Mouse (Mus musculus): Measurements from ENCODE around the gene Stat4. TPM values are rescaled to one million over a fixed set of nuclear protein-coding genes. Genes with fewer than 3 reads are reported as not detected.
A peak's percentile ranks its signal among the peaks of the same experiment; 100 is the strongest.

Gene Stat4
- polyA plus RNA-seq, 1 experiment from 2014 or later = 1.9 TPM

DNA sequence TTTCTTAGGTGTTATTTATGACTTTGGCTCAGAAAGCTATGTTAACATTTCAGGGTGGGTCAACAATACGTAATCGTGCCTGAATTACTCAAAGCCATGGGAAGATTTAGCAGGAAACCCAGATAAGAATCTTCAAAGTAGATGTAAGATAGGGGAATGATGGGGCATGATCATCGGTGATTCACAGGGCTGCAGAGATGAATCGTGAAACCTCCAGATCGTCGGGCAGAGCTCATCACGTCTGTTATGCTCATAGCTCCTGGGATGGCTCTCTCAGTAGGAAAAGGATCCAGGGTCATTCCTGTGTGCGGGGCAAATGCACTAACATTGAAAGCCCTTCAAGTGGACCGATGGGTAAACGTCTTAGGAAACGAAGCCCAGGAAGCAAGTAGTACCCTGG, 120.3 kb downstream of the Stat4 start:
- Histone ChIP-seq H3K4me2 (no peak overlapping the region), H3K4me3 (no peak overlapping the region), H3K27ac (no peak overlapping the region), H3K9me3 (replicated peaks) (no peaks in the 10 kb centered on the region), H3K27me3 (no peaks in the 10 kb centered on the region), H3K36me3 (no peaks in the 10 kb centered on the region), H3K4me1 (replicated peaks) (no peaks in the 10 kb centered on the region), H3K9ac (no peak overlapping the region)
- 85% methylated on average over 11 of the region's 11 CpGs for WGBS
- no peak for ATAC-seq (replicated peaks; ENCODE audit: insufficient number of reproducible peaks, insufficient read depth, low FRiP score, low read depth)

DNA sequence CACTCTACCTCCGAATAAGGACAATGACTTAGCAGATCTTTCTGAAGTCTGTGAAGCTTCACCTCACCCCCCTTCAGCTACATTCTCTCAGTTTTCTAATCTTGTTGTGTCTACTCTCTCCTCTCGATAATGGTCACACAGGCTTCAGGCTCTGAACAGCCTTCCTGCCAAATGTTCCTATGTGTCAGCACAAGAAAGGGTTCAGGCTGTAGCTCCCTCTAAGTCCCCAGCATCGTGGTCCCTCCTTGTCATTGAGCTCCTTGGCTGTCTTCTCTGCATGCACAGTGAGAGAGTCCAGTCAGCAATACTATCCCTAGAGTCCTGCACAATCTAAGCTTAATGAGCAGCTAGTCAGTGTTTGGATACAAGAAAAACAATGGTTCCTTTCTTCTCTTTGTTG, 124.3 kb downstream of the Stat4 start:
- Histone ChIP-seq H3K9me3 (replicated peaks) (no peaks in the 10 kb centered on the region), H3K36me3 (no peaks in the 10 kb centered on the region), H3K9ac (no peak overlapping the region), H3K4me3 (no peak overlapping the region), H3K4me2 (no peak overlapping the region), H3K27me3 (no peaks in the 10 kb centered on the region), H3K27ac (no peak overlapping the region), H3K4me1 (replicated peaks) (peaks cover 5% of the 10 kb centered on the region)
- WGBS = 50% methylated on average over 3 of the region's 3 CpGs
- no peak for ATAC-seq (replicated peaks; ENCODE audit: insufficient number of reproducible peaks, insufficient read depth, low FRiP score, low read depth)

DNA sequence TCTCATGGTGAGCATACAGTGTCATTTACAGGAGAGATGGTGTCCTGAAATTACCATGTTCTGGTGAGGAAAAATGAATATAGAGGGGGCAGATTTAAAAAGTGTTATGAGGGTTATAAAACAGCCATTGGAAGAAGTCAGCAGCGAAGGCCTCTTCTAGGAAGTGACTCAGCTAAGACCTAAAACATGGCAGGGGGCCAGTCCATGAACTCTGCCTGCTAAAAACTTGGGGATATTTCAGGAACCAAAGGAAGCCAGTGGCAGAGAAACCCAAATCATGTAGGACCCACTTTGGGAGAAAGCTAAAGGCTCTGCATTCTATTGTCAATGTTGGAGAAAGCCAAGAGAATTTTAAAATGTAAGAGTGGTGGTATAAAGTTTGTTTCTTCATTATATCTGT, 125.4 kb downstream of the Stat4 start:
- H3K4me1 ChIP-seq (replicated peaks) = peaks cover 5% of the 10 kb centered on the region
- no peak overlapping the region for H3K4me2 ChIP-seq
- no peak overlapping the region for H3K27ac ChIP-seq
- no peak overlapping the region for H3K9ac ChIP-seq
- 62% methylated on average over 1 of the region's 1 CpGs for WGBS
- ATAC-seq (replicated peaks; ENCODE audit: insufficient number of reproducible peaks, insufficient read depth, low FRiP score, low read depth) = no peak
- no peaks in the 10 kb centered on the region for H3K27me3 ChIP-seq
- no peak overlapping the region for H3K4me3 ChIP-seq
- H3K9me3 ChIP-seq (replicated peaks) = no peaks in the 10 kb centered on the region
- H3K36me3 ChIP-seq = no peaks in the 10 kb centered on the region

DNA sequence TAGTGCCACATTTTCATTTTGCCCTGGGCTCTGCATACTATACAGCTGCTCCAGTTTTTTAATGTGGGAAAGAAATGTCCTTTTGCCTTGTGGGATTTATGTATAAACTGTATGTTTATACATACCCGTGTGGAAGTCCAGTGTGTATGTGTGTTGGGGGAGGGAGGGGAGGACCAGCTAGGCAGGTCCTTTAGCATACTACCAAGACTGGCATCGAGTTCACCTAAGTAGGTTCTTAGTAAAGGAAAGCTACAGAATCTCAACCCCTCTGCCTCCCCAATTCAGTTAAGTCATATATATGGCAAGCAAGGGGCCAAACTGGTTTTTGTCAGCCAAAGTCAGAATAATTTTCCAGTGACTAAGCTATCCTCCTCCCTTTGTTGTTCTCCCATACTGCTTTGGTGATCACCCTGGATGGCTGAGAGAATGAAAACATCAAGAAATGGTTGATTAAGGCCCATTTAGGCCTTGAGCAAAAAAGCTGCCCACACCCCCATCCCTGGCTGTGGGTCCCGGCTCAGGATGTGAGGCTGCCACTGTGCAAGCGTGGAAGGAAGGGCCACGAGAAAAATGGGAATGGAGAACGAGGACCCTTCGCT, 126.2 kb downstream of the Stat4 start:
- ATAC-seq (replicated peaks; ENCODE audit: insufficient number of reproducible peaks, insufficient read depth, low FRiP score, low read depth) = no peak
- no peaks in the 10 kb centered on the region for H3K36me3 ChIP-seq
- H3K4me3 ChIP-seq = peak overlapping the region; percentile 47
- no peaks in the 10 kb centered on the region for H3K9me3 ChIP-seq (replicated peaks)
- H3K4me2 ChIP-seq = peak overlapping the region; percentile 73
- peak overlapping the region; percentile 48 for H3K9ac ChIP-seq
- H3K27me3 ChIP-seq = no peaks in the 10 kb centered on the region
- H3K4me1 ChIP-seq (replicated peaks) = peaks cover 5% of the 10 kb centered on the region
- WGBS = 23% methylated on average over 7 of the region's 7 CpGs
- peak overlapping the region; percentile 81 for H3K27ac ChIP-seq

DNA sequence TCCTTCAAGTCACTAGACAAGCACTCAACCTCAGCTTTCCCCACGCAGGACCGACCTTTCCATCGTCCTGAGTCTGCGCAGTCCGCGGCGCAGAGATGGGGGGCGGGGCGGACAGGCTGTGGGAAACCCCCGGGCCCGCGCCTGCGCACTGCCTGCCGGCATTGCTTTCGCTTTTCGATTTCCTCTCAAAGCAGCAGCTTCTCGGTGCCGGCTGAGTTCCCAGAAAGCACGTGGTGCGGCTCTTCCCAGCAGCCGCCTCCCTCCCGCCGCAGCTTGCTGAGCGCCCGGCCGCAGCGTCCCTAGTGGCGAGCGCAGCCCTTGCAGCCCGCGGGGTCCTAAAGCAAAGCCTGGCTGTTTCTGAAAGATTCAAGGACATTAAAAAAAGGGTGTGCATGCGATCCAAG, 126.7 kb downstream of the Stat4 start:
- Histone ChIP-seq H3K36me3 (no peaks in the 10 kb centered on the region), H3K4me2 (peak overlapping the region; percentile 73), H3K27me3 (no peaks in the 10 kb centered on the region), H3K27ac (peak overlapping the region; percentile 81), H3K9ac (peak overlapping the region; percentile 48), H3K4me1 (replicated peaks) (peaks cover 7% of the 10 kb centered on the region), H3K4me3 (peak overlapping the region; percentile 47), H3K9me3 (replicated peaks) (no peaks in the 10 kb centered on the region)
- ATAC-seq (replicated peaks; ENCODE audit: insufficient number of reproducible peaks, insufficient read depth, low FRiP score, low read depth) = peak; percentile 97
- under 1% methylated on average over 32 of the region's 32 CpGs for WGBS

DNA sequence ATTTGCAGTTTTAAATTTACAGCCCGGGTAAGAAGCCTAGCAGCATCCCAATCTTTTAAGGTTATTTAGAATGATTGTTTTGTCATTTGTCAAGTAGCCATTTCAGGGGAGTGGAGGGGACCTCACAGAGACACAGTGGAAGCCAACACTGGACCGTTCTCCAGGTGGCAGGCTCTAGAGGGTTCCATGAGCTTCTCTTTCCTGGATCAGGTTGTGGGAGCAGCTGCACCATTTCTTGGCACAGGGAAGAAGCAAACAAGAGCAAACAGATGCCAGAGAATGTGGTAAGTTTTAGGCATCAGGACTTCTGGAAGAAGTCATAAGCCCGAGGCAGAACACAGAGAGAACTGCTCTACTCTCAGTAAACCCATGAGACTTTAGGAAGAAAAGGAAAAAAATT, 129.5 kb downstream of the Stat4 start:
- H3K4me1 ChIP-seq (replicated peaks) = peaks cover 15% of the 10 kb centered on the region
- WGBS = 72% methylated on average over 3 of the region's 3 CpGs
- no peak for ATAC-seq (replicated peaks; ENCODE audit: insufficient number of reproducible peaks, insufficient read depth, low FRiP score, low read depth)
- no peak overlapping the region for H3K9ac ChIP-seq
- H3K27me3 ChIP-seq = no peaks in the 10 kb centered on the region
- no peak overlapping the region for H3K4me2 ChIP-seq
- no peak overlapping the region for H3K4me3 ChIP-seq
- no peaks in the 10 kb centered on the region for H3K36me3 ChIP-seq
- H3K9me3 ChIP-seq (replicated peaks) = no peaks in the 10 kb centered on the region
- H3K27ac ChIP-seq = no peak overlapping the region

DNA sequence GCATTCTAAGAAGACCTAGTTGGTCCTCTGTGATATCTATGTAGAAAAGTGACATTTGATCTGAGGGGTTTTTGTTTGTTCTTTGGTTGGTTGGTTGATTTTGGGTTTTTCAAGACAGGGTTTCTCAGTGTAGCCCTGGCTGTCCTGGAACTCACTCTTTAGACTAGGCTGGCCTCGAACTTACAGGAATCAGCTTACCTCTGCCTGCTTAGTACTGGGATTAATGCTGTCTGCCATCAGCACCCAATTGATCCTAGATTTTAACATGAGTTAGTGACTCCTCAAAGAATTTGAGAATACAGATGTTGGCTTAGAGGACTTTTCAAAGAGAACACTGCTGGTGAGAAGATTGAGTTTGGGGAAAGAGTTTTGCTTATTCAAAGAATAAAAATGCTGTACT, 130.8 kb downstream of the Stat4 start:
- WGBS = 93% methylated on average over 1 of the region's 1 CpGs
- Histone ChIP-seq H3K4me2 (no peak overlapping the region), H3K36me3 (no peaks in the 10 kb centered on the region; the same call in 1 of the 2 replicates), H3K9me3 (replicated peaks) (no peaks in the 10 kb centered on the region), H3K9ac (no peak overlapping the region), H3K27me3 (no peaks in the 10 kb centered on the region), H3K27ac (no peak overlapping the region), H3K4me1 (replicated peaks) (peaks cover 15% of the 10 kb centered on the region), H3K4me3 (no peak overlapping the region)
- no peak for ATAC-seq (replicated peaks; ENCODE audit: insufficient number of reproducible peaks, insufficient read depth, low FRiP score, low read depth)

DNA sequence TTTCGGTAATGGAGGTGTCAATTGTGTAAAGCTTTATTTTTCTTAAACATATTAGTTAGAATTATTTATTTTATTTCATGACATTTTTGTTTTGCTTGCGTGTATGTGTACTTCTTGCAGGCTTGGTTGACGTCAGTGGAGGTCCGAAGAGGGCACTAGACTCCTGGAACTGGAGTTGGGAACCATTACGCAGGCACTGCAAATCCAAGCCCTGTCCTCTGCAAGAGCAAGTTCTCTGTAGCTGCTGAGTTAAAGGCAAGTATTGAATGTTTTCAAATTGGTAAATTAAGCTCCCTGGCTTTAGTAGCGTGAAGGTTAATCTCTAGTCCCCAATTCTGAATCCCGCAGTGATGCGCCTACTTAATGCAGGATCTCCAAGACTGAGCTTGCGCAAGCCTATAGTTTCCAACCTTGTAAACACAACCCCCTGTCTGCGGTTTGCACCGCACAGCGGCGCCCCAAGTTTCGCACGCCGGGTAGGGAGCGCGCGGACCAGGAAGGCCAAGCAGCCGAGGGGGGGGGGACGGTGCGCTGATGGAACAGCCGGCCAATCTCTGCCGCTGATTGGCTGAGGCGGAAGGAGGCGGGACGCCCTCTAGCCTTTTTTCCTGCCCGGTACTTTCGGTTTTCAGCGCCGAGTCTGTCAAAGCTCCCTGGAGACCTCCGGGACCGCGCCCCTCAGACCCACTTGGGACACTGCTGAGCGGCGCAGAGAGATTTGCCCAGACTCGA, 132.1 kb downstream of the Stat4 start, which contains the start of gene Stat1:
Gene Stat1 (plus strand): TSS at position 581 of the 732 bp plus-strand sequence.
- Histone ChIP-seq H3K9me3 (replicated peaks) (no peaks in the 10 kb centered on the region), H3K4me3 (peak within 1 kb of the TSS; percentile 85), H3K4me1 (replicated peaks) (peaks cover 10% of the 10 kb centered on the region), H3K9ac (peak within 1 kb of the TSS; percentile 81), H3K27ac (peak within 1 kb of the TSS; percentile 77), H3K27me3 (no peaks in the 10 kb centered on the region), H3K4me2 (peak within 1 kb of the TSS; percentile 78), H3K36me3 (peaks cover 4% of the 10 kb centered on the region)
- 3% methylated on average over 37 of the region's 37 CpGs for WGBS
- peak; percentile 91 for ATAC-seq (replicated peaks; ENCODE audit: insufficient number of reproducible peaks, insufficient read depth, low FRiP score, low read depth)

DNA sequence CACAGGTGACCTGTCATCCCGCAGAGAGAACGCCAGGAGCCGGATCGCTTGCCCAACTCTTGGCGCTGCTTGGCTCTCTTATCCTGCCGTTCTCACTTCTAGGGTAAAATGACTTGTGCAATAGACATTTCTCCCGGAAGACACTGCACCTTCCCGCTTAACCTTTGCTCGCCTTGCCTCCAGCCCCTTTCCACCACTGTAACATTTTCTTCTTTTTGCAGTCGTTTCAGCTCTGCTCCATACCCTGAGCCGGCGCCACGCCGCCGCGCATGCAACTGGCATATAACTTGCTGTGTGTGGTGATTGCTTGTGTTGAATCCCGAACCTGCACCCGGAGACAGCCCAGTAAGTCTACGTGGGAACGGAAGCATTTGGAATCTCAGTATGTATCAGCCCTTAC, 132.7 kb downstream of the Stat4 start:
- H3K27ac ChIP-seq = peak overlapping the region; percentile 77
- H3K27me3 ChIP-seq = no peaks in the 10 kb centered on the region
- H3K4me2 ChIP-seq = peak overlapping the region; percentile 78
- peaks cover 10% of the 10 kb centered on the region for H3K4me1 ChIP-seq (replicated peaks)
- under 1% methylated on average over 20 of the region's 20 CpGs for WGBS
- peaks cover 4% of the 10 kb centered on the region for H3K36me3 ChIP-seq
- no peaks in the 10 kb centered on the region for H3K9me3 ChIP-seq (replicated peaks)
- H3K9ac ChIP-seq = peak overlapping the region; percentile 81
- peak; percentile 23; the same call in 1 of the 2 replicates for ATAC-seq (replicated peaks; ENCODE audit: insufficient number of reproducible peaks, insufficient read depth, low FRiP score, low read depth)
- peak overlapping the region; percentile 85 for H3K4me3 ChIP-seq

DNA sequence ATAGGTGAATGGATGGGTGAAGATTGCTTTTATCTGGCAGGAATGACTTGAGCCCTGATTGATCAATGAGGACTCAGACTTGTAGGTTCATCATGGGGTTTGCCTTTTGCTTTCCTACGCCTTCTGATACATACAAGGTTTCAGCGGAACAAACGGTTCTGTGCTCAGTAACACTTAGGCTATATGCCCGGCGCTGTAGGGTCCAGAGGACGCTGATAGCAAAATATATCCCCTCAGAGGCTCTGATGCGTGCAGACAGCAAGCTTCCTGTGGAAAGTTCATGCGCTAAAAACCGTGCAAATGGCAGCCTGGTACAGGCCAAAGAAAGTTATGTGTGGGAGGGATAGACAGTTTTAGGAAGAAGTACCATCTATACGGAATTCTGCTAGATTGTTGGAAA, 133.2 kb downstream of the Stat4 start:
- Histone ChIP-seq H3K4me2 (peak overlapping the region; percentile 78), H3K9ac (peak overlapping the region; percentile 81), H3K27me3 (no peaks in the 10 kb centered on the region), H3K9me3 (replicated peaks) (no peaks in the 10 kb centered on the region), H3K4me1 (replicated peaks) (peaks cover 10% of the 10 kb centered on the region), H3K4me3 (peak overlapping the region; percentile 85), H3K36me3 (peaks cover 4% of the 10 kb centered on the region), H3K27ac (no peak overlapping the region)
- 25% methylated on average over 10 of the region's 10 CpGs for WGBS
- no peak for ATAC-seq (replicated peaks; ENCODE audit: insufficient number of reproducible peaks, insufficient read depth, low FRiP score, low read depth)

DNA sequence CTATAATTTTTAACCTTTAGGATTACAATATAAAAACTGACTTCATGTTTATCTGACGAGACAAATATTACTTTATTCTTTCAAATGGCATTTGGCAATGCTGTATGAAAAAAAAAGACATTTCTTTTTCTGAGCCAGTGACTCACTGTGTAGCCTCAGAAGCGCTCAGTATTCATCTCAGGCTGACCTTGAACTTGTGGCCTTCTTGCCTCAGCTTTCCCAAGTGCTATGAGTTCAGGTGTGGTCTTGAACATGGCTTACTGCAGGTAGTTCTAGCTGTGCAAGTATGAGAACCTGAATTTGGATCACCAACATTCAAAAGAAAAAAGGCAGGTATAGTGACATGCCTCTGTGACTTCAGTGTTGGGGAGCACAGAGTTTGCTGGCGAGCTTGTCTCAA, 134.1 kb downstream of the Stat4 start:
- H3K4me1 ChIP-seq (replicated peaks) = peaks cover 10% of the 10 kb centered on the region
- no peak overlapping the region for H3K4me3 ChIP-seq
- WGBS = 88% methylated on average over 3 of the region's 3 CpGs
- no peak overlapping the region for H3K4me2 ChIP-seq
- no peaks in the 10 kb centered on the region for H3K9me3 ChIP-seq (replicated peaks)
- no peak for ATAC-seq (replicated peaks; ENCODE audit: insufficient number of reproducible peaks, insufficient read depth, low FRiP score, low read depth)
- no peak overlapping the region for H3K9ac ChIP-seq
- H3K27me3 ChIP-seq = no peaks in the 10 kb centered on the region
- no peak overlapping the region for H3K27ac ChIP-seq
- H3K36me3 ChIP-seq = peaks cover 8% of the 10 kb centered on the region

DNA sequence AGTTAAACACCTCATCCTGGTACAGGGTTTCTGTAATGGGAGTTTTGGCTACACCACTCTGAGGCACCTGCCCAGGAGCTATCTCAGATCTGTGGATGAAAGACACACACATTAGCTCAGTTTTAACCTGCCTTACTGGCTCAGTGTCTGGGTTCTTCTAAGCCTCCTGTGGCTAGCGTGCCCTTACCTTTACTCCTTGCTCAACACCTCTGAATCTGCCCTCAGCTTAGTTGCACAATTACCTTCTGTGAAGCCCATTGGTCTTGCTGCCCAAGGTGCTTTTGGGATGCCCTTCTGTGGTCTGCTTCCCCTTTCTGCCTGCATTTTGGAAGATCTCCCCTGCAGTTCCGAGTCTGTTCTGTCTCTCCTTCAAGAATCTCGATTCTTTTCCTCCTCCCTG, 137.9 kb downstream of the Stat4 start:
- Histone ChIP-seq H3K9me3 (replicated peaks) (no peaks in the 10 kb centered on the region), H3K27ac (no peak overlapping the region), H3K9ac (no peak overlapping the region), H3K36me3 (peaks cover 28% of the 10 kb centered on the region), H3K27me3 (no peaks in the 10 kb centered on the region), H3K4me1 (replicated peaks) (peaks cover 5% of the 10 kb centered on the region; the same call in 1 of the 2 replicates), H3K4me2 (no peak overlapping the region), H3K4me3 (no peak overlapping the region)
- 62% methylated on average over 3 of the region's 3 CpGs for WGBS
- ATAC-seq (replicated peaks; ENCODE audit: insufficient number of reproducible peaks, insufficient read depth, low FRiP score, low read depth) = no peak
